Mouse (Mus musculus): ENCODE data around the gene Idnk. TPM values are rescaled to one million over a fixed set of nuclear protein-coding genes. Genes with fewer than 3 reads are reported as not detected.

Gene Idnk
- polyA plus RNA-seq, 1 experiment from 2014 or later: 45.1 TPM

DNA sequence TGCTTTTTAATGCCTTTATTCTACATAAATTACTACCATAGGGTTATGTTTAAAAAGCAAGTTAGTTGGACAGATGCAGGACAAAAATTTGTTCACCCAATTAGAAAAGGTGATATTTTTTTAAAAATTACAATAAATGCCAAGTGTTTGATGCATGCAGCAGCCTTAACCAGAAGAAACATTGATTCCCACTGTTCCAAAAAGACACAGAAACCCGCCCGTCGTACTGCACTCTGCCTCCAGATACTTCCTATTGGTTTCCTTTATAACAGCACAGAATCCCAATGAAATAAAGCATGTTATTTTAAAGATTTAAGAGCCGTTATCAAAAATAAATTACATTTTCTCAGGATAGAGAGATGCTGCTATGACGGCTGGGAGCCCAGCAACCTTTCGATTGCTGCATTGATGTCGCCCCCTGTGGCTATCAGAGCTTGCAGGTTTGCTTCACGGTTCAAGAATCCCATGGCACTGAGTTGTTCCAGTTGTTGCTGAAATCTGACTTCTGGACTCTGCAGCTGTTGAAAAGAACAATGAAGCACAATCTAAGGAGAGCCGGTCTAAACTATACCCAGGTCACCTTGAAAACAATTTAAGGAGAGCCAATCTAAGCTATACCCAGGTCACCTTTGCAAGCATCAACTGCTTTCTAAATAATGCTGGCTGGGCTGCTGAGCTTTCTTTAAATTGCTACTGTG is 20.2 kb downstream of the Idnk start:
- Histone ChIP-seq H3K27ac (no peak overlapping the region), H3K9ac (no peak overlapping the region), H3K4me2 (replicated peaks) (no peak overlapping the region), H3K4me3 (no peak overlapping the region), H3K27me3 (no peaks in the 10 kb centered on the region), H3K4me1 (no peaks in the 10 kb centered on the region), H3K9me3 (no peaks in the 10 kb centered on the region), H3K36me3 (peaks cover 71% of the 10 kb centered on the region)
- WGBS: 90% methylated on average over 9 of the region's 9 CpGs
- ATAC-seq (ENCODE audit: insufficient number of reproducible peaks, insufficient read depth, low FRiP score, low TSS enrichment): no peak

DNA sequence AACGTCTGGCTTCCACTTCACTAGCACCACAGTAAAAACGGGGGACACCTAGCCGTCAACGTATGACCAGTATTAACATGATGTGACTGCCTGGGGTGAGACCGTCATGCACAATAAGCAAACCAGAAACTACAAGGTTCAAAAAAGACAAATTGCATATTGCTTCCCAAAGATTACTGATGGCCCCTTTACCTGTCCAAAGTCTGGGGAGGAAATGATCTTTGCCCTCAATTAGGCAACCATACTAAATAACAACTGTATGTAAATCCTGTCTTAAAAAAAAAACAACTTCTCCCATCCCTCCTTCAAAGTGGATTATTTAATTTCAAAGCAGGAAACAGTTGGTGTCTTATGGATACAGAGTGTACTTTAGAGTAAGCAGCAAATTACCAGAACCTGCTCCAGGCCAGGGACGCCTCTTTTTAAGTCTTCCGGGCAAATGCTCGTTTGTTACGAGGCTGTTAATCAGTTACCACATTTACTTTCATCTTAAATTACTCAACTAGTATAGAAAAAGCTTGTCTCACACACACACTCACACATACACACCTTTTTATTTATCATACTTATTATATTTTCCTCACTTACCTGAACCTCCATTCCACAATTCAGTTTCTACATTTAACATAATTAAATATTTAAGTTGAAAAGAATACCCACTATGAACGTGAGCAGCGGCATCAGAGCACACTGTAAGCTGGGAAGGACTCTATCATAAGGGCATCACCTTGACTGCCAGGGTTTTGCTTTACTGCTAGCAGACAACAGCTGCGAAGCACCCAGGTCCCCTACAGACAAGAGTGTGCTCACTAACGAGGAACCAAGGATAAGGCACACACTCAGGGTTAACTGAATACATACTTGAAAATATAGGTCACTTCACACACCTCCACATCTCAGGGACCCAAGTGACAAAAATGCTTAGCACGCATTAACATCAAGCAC is 24.4 kb downstream of the Idnk start:
- peaks cover 57% of the 10 kb centered on the region for H3K36me3 ChIP-seq
- H3K27me3 ChIP-seq: no peaks in the 10 kb centered on the region
- H3K4me1 ChIP-seq: no peaks in the 10 kb centered on the region
- no peak overlapping the region for H3K27ac ChIP-seq
- H3K4me3 ChIP-seq: no peak overlapping the region
- H3K9ac ChIP-seq: no peak overlapping the region
- H3K9me3 ChIP-seq: no peaks in the 10 kb centered on the region
- WGBS: 89% methylated on average over 14 of the region's 14 CpGs
- no peak for ATAC-seq (ENCODE audit: insufficient number of reproducible peaks, insufficient read depth, low FRiP score, low TSS enrichment)
- no peak overlapping the region for H3K4me2 ChIP-seq (replicated peaks)

DNA sequence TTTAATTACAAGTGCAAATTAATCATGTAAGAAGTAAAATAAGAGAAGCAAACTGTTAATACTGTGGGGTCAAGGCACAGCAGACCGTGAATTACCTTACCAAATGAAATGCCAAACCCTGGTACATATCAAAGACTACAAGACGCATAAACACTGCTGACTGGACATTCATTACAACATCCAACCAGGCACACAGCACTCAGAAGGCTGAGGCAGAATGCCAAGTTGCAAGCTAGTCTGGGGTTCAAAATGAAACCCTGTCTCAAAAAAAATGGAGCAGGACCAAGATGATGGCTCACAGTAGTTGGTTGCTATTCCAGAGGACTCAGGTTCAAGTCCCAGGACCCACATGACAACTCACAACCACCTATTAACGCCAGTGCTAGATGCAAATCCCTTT is 26.7 kb downstream of the Idnk start:
- Histone ChIP-seq H3K27ac (no peak overlapping the region), H3K27me3 (no peaks in the 10 kb centered on the region), H3K4me2 (replicated peaks) (no peak overlapping the region), H3K4me1 (no peaks in the 10 kb centered on the region), H3K36me3 (peaks cover 51% of the 10 kb centered on the region), H3K9ac (no peak overlapping the region), H3K4me3 (no peak overlapping the region), H3K9me3 (no peaks in the 10 kb centered on the region)
- 91% methylated on average over 3 of the region's 3 CpGs for WGBS
- ATAC-seq (ENCODE audit: insufficient number of reproducible peaks, insufficient read depth, low FRiP score, low TSS enrichment): no peak

DNA sequence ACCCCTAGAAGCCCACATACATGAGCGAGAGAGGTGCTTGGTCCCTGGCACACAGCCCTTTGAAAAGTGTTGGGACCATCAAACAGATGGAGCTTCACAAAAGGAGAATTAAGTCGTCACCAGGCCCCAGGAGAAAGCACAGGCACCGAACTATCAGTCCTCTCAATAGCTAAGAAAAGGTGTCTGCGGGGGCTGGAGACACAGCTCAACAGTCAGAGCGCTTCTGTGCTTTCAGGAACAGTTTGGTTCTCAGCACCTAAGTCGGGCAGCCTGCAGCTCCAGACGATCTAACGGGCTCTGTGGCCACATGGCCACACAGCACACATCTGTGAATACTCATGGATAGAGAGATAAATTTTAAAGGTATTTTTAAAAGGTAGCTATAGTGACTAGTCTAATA is 28.8 kb downstream of the Idnk start:
- WGBS: 90% methylated on average over 8 of the region's 8 CpGs
- Histone ChIP-seq H3K27me3 (no peaks in the 10 kb centered on the region), H3K4me1 (no peaks in the 10 kb centered on the region), H3K4me2 (replicated peaks) (no peak overlapping the region), H3K9me3 (no peaks in the 10 kb centered on the region), H3K9ac (no peak overlapping the region), H3K36me3 (peaks cover 44% of the 10 kb centered on the region), H3K27ac (no peak overlapping the region), H3K4me3 (no peak overlapping the region)
- ATAC-seq (ENCODE audit: insufficient number of reproducible peaks, insufficient read depth, low FRiP score, low TSS enrichment): no peak

DNA sequence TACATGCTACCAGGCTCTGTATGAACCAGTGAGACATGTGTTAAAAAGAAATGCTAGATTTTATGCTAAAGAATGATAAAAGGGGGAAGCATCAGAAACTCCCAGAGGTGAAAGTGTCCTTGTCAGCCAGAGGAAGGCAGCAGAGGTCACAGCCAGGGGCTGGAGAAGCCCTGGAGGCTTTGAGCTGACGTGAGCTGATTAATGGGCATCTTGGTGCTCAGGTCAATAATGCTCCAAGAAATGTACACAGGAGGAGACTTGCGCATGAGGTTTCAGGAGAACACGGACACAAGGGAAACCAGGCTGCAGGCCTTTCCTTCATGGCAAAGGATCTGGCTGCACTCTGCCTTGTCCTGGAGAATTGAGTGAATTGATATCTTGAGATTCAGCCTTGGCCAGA is 30.3 kb downstream of the Idnk start:
- Histone ChIP-seq H3K4me1 (no peaks in the 10 kb centered on the region), H3K27ac (no peak overlapping the region), H3K36me3 (peaks cover 56% of the 10 kb centered on the region), H3K9ac (no peak overlapping the region), H3K4me2 (replicated peaks) (no peak overlapping the region), H3K9me3 (no peaks in the 10 kb centered on the region), H3K27me3 (no peaks in the 10 kb centered on the region), H3K4me3 (no peak overlapping the region)
- ATAC-seq (ENCODE audit: insufficient number of reproducible peaks, insufficient read depth, low FRiP score, low TSS enrichment): no peak
- 82% methylated on average over 3 of the region's 3 CpGs for WGBS

DNA sequence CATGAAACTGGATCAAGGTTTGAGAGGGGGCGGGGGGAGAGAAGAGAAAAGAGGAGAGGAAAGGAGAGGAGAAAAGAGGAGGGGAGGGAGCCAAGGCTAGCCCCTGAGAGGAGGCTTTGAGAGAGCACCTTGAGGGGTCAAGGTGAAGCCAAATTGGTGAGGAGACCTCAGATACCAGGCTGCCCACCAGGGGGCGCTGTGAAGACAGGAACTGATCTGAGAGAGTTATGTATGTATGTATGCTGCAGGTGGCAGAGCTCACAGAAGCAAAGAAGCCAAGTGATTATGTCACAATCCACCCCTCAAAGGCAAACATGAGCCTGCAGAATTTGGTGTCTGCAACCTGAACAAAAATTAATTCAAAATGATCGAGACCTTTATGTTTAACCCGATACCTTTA is 31.0 kb downstream of the Idnk start:
- no peaks in the 10 kb centered on the region for H3K27me3 ChIP-seq
- peaks cover 52% of the 10 kb centered on the region for H3K36me3 ChIP-seq
- H3K9ac ChIP-seq: no peak overlapping the region
- no peaks in the 10 kb centered on the region for H3K4me1 ChIP-seq
- no peak overlapping the region for H3K4me2 ChIP-seq (replicated peaks)
- ATAC-seq (ENCODE audit: insufficient number of reproducible peaks, insufficient read depth, low FRiP score, low TSS enrichment): no peak
- no peak overlapping the region for H3K27ac ChIP-seq
- H3K4me3 ChIP-seq: no peak overlapping the region
- WGBS: 60% methylated on average over 4 of the region's 4 CpGs
- no peaks in the 10 kb centered on the region for H3K9me3 ChIP-seq

DNA sequence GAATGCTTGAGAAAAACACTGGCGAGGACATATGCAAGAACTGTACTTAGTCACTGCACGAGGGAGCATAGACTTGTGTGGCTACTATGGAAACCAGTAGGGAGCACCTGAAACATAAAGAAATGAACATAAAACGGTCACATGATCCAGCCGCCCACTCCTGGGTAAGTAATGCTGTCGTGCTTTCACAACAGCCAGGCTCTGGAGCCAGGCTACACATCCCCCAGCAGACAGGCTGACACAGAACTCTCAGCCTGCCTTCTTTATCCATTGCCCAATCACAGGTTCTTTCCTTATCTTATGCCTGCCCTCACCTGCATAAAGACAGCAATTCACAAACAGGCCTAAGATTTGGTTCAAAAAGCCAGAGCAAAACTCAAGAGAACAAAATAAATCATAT is 32.0 kb downstream of the Idnk start:
- no peak for ATAC-seq (ENCODE audit: insufficient number of reproducible peaks, insufficient read depth, low FRiP score, low TSS enrichment)
- WGBS: 84% methylated on average over 5 of the region's 5 CpGs

DNA sequence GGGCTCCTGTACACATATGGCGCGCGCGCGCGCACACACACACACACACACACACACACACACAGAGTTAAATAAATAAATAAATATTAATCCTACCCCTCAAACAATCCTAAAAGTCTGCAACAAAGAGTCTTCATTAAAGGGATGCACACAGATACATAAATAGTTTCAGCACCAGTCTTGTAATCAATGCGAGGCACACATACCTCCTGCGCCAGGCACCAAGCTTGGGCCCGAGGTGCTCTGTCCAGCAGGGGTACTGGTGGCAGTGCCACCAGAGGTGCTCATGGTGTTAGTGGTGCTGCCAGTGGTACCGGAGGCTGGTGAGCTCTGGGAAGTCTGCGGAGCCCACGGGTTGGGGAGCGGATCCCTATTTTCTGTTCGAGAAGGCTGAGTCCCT is 34.1 kb downstream of the Idnk start:
- no peak overlapping the region for H3K4me3 ChIP-seq
- no peaks in the 10 kb centered on the region for H3K4me1 ChIP-seq
- no peak overlapping the region for H3K9ac ChIP-seq
- H3K27me3 ChIP-seq: no peaks in the 10 kb centered on the region
- peaks cover 65% of the 10 kb centered on the region for H3K36me3 ChIP-seq
- 99% methylated on average over 14 of the region's 14 CpGs for WGBS
- no peak overlapping the region for H3K4me2 ChIP-seq (replicated peaks)
- H3K27ac ChIP-seq: no peak overlapping the region
- no peaks in the 10 kb centered on the region for H3K9me3 ChIP-seq
- no peak for ATAC-seq (ENCODE audit: insufficient number of reproducible peaks, insufficient read depth, low FRiP score, low TSS enrichment)

More for the DNA sequence above, 32.0 kb downstream of the Idnk start:
- H3K36me3 ChIP-seq: peaks cover 56% of the 10 kb centered on the region
- no peaks in the 10 kb centered on the region for H3K9me3 ChIP-seq
- no peaks in the 10 kb centered on the region for H3K27me3 ChIP-seq
- no peak overlapping the region for H3K4me2 ChIP-seq (replicated peaks)
- no peaks in the 10 kb centered on the region for H3K4me1 ChIP-seq
- no peak overlapping the region for H3K4me3 ChIP-seq
- no peak overlapping the region for H3K9ac ChIP-seq
- H3K27ac ChIP-seq: no peak overlapping the region

DNA sequence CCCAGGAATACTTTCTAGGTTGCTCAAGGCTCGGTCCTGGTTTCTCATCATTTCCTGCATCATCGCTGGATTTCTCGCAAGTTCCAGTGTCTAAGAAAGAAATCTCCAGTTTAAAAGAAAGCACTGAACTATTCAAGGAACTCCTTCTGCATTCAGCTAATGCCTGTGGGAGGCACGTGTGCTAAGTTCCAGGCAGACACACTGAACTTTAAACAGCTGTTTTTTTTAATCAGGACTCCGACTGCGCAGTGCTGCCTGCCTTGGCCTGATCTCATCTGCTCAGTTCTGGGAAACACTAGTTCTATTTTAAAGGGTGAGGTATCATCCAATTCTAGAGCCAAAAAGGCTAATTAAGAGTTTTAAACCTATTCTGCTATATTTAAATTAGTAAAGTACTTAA is 34.7 kb downstream of the Idnk start:
- peaks cover 60% of the 10 kb centered on the region for H3K36me3 ChIP-seq
- H3K4me1 ChIP-seq: no peaks in the 10 kb centered on the region
- 92% methylated on average over 6 of the region's 6 CpGs for WGBS
- H3K27me3 ChIP-seq: no peaks in the 10 kb centered on the region
- H3K9ac ChIP-seq: no peak overlapping the region
- H3K4me3 ChIP-seq: no peak overlapping the region
- H3K4me2 ChIP-seq (replicated peaks): no peak overlapping the region
- no peak for ATAC-seq (ENCODE audit: insufficient number of reproducible peaks, insufficient read depth, low FRiP score, low TSS enrichment)
- no peaks in the 10 kb centered on the region for H3K9me3 ChIP-seq
- H3K27ac ChIP-seq: no peak overlapping the region

DNA sequence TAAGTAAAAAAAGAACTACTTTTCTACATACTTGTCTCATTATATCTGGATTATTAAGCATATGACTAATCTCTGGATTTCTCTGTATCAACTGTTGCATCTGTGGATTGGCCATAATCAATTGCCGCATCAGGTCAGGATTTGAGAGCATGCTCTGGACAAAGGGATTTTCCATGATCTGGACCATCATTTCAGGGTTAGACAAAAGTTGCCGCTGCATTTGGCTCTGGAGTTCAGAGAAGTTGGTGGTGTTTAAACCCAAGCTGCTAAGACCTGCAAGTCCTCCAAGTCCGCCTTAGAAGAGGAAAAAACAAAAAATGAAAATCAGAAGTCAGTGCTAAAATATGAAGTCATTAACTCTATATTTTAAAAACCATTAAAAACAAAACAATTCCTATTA is 35.8 kb downstream of the Idnk start:
- Histone ChIP-seq H3K9me3 (no peaks in the 10 kb centered on the region), H3K36me3 (peaks cover 53% of the 10 kb centered on the region), H3K4me2 (replicated peaks) (no peak overlapping the region), H3K27ac (no peak overlapping the region), H3K9ac (no peak overlapping the region), H3K4me1 (no peaks in the 10 kb centered on the region), H3K4me3 (no peak overlapping the region), H3K27me3 (no peaks in the 10 kb centered on the region)
- ATAC-seq (ENCODE audit: insufficient number of reproducible peaks, insufficient read depth, low FRiP score, low TSS enrichment): no peak
- 93% methylated on average over 3 of the region's 3 CpGs for WGBS

DNA sequence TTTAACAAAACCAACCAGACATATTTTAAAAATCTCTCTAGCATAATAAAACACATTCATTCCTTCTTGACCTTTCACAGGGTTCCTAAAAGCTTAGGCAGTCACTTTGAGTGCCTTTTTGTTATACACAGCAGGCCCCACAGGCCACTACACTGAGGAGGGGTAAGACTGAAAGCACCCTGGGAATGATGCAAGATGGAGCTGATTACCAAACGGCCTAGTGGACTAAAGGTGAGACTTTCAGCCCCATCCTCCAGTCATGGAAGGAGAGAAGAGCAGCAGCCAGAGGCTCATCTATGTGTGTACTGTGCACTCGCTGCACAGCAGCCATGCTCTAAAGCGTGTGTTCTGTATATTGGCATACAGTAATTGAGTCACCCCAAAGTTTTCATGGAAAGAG is 37.5 kb downstream of the Idnk start:
- H3K4me1 ChIP-seq: 0 out of 2 replicates have a peak, but pooled peaks cover 8% of the 10 kb centered on the region
- 79% methylated on average over 3 of the region's 3 CpGs for WGBS
- no peaks in the 10 kb centered on the region for H3K27me3 ChIP-seq
- H3K4me2 ChIP-seq (replicated peaks): no peak overlapping the region
- no peak for ATAC-seq (ENCODE audit: insufficient number of reproducible peaks, insufficient read depth, low FRiP score, low TSS enrichment)
- peaks cover 50% of the 10 kb centered on the region for H3K36me3 ChIP-seq
- H3K9ac ChIP-seq: no peak overlapping the region
- H3K27ac ChIP-seq: no peak overlapping the region
- H3K9me3 ChIP-seq: no peaks in the 10 kb centered on the region
- no peak overlapping the region for H3K4me3 ChIP-seq

DNA sequence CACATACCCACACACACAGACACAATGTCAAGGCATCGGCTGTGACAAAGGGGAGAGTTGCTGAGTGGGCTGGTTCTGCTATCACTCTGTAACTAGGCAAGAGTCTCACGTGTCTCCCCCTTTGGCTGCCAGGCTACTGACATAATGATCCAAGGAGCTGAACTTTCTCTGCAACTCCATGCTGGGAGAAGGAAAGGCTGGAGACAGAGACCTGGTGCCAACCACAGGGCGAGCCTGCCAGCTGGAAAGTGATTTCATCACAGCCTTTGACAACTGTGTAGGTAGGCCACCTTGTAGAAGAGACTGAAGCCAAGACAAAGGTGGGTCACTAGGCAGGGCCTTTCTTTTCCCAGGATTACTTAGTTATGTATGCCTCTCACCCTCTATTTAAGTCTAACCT is 39.8 kb downstream of the Idnk start:
- no peaks in the 10 kb centered on the region for H3K9me3 ChIP-seq
- H3K4me1 ChIP-seq: 0 out of 2 replicates have a peak, but pooled peaks cover 8% of the 10 kb centered on the region
- ATAC-seq (ENCODE audit: insufficient number of reproducible peaks, insufficient read depth, low FRiP score, low TSS enrichment): no peak
- no peaks in the 10 kb centered on the region for H3K27me3 ChIP-seq
- H3K4me3 ChIP-seq: no peak overlapping the region
- H3K36me3 ChIP-seq: peaks cover 30% of the 10 kb centered on the region
- 86% methylated on average over 3 of the region's 3 CpGs for WGBS
- no peak overlapping the region for H3K27ac ChIP-seq
- H3K9ac ChIP-seq: no peak overlapping the region
- no peak overlapping the region for H3K4me2 ChIP-seq (replicated peaks)

Data from embryonic facial prominence, embryonic 12.5 days (tissue).